ENCODE assay signal across 8 mouse cellular contexts in the genomic region with DNA sequence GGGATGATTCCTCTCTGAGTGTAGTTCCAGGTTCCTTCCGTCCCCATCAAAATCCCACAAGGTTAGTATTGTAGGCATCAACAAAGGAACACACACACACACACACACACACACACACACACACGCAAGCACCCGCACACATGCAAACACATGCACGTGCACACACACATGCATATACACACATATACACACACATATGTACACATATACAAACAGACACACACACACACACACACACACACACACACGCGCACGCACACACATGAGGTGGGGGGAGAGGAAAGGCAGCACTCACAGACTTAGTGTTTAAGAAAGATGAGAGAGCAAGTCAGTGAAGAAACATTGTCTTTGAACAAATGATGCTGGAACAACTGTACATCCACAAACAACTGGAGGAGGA. TPM values are rescaled to one million over a fixed set of nuclear protein-coding genes. Genes with fewer than 3 reads are reported as not detected.
A peak's percentile ranks its signal among the peaks of the same experiment; 100 is the strongest.
DNase-seq lines count a peak whose midpoint lies in the region; ATAC-seq lines count a peak whose summit lies in the region.

No protein-coding gene starts in this region.

- peak; percentile 5 for DNase-seq in embryonic facial prominence, embryonic 11.5 days (ENCODE audit: low spot score)
- DNase-seq in hindbrain, embryonic 10.5 days (ENCODE audit: low spot score) = peak; percentile 12
- no peak for DNase-seq in urinary bladder, postnatal 4 days (ENCODE audit: low spot score in 2 of 2)
- DNase-seq in cerebellum, adult 9-10 months = no peak
- no peak for DNase-seq in ovary, postnatal 10 days (ENCODE audit: low spot score)

- H3K4me3 ChIP-seq in heart, embryonic 15.5 days = peak overlapping the region; percentile 70; the same call in 1 of the 2 replicates
- H3K4me3 ChIP-seq in heart, embryonic 12.5 days = no peak overlapping the region
- no peak overlapping the region for H3K4me3 ChIP-seq in embryonic facial prominence, embryonic 11.5 days (ENCODE audit: low read depth, low read length)
- H3K4me3 ChIP-seq in hindbrain, embryonic 10.5 days = peak overlapping the region; percentile 52; the same call in 1 of the 2 replicates
- H3K4me3 ChIP-seq in midbrain, embryonic 12.5 days = 0 out of 2 replicates have a peak overlapping the region, but pooled peaks have one; percentile 51

- no peak for ATAC-seq in heart, embryonic 15.5 days (replicated peaks; ENCODE audit: insufficient number of reproducible peaks, insufficient read depth, low FRiP score, low read depth)
- ATAC-seq in heart, embryonic 12.5 days (ENCODE audit: insufficient number of reproducible peaks, low FRiP score) = no peak
- ATAC-seq in embryonic facial prominence, embryonic 11.5 days (replicated peaks; ENCODE audit: insufficient number of reproducible peaks, low FRiP score, low TSS enrichment, low read depth) = no peak
- no peak for ATAC-seq in midbrain, embryonic 12.5 days (ENCODE audit: low FRiP score, low read depth)

- no peak overlapping the region for H3K9ac ChIP-seq in heart, embryonic 15.5 days
- no peak overlapping the region for H3K9ac ChIP-seq in heart, embryonic 12.5 days
- H3K9ac ChIP-seq in embryonic facial prominence, embryonic 11.5 days (replicated peaks; ENCODE audit: low read length) = no peak overlapping the region; the same call in 1 of the 2 replicates
- H3K9ac ChIP-seq in midbrain, embryonic 12.5 days (replicated peaks) = no peak overlapping the region; the same call in 1 of the 2 replicates

- no peak overlapping the region for H3K27ac ChIP-seq in heart, embryonic 15.5 days
- H3K27ac ChIP-seq in heart, embryonic 12.5 days (ENCODE audit: poor library complexity, severe bottlenecking) = no peak overlapping the region
- H3K27ac ChIP-seq in embryonic facial prominence, embryonic 11.5 days (replicated peaks; ENCODE audit: low read depth, low read length) = no peak overlapping the region
- peak overlapping the region; percentile 87 for H3K27ac ChIP-seq in hindbrain, embryonic 10.5 days
- H3K27ac ChIP-seq in midbrain, embryonic 12.5 days (replicated peaks) = no peak overlapping the region

- no peaks in the 10 kb centered on the region for H3K27me3 ChIP-seq in heart, embryonic 15.5 days
- H3K27me3 ChIP-seq in heart, embryonic 12.5 days (replicated peaks) = no peaks in the 10 kb centered on the region
- H3K27me3 ChIP-seq in embryonic facial prominence, embryonic 11.5 days (ENCODE audit: control insufficient read depth, insufficient read depth, low read length) = no peaks in the 10 kb centered on the region
- no peaks in the 10 kb centered on the region for H3K27me3 ChIP-seq in hindbrain, embryonic 10.5 days (ENCODE audit: insufficient read depth, poor library complexity, severe bottlenecking)
- H3K27me3 ChIP-seq in midbrain, embryonic 12.5 days = no peaks in the 10 kb centered on the region

- H3K4me1 ChIP-seq in heart, embryonic 15.5 days (replicated peaks) = peaks cover 7% of the 10 kb centered on the region
- no peaks in the 10 kb centered on the region for H3K4me1 ChIP-seq in heart, embryonic 12.5 days (replicated peaks)
- H3K4me1 ChIP-seq in embryonic facial prominence, embryonic 11.5 days (ENCODE audit: control insufficient read depth, insufficient read depth, low read length) = no peaks in the 10 kb centered on the region
- peaks cover 19% of the 10 kb centered on the region; the same call in 1 of the 2 replicates for H3K4me1 ChIP-seq in hindbrain, embryonic 10.5 days (replicated peaks)
- peaks cover 12% of the 10 kb centered on the region for H3K4me1 ChIP-seq in midbrain, embryonic 12.5 days

- 86% methylated on average over 7 of the region's 7 CpGs for WGBS in heart, embryonic 15.5 days
- WGBS in heart, embryonic 12.5 days = 86% methylated on average over 7 of the region's 7 CpGs
- 88% methylated on average over 7 of the region's 7 CpGs for WGBS in embryonic facial prominence, embryonic 11.5 days
- 86% methylated on average over 7 of the region's 7 CpGs for WGBS in hindbrain, embryonic 10.5 days
- WGBS in midbrain, embryonic 12.5 days = 82% methylated on average over 7 of the region's 7 CpGs

- H3K4me2 ChIP-seq in heart, embryonic 15.5 days = peak overlapping the region; percentile 87
- H3K4me2 ChIP-seq in heart, embryonic 12.5 days = no peak overlapping the region; the same call in 1 of the 2 replicates
- H3K4me2 ChIP-seq in embryonic facial prominence, embryonic 11.5 days (ENCODE audit: low read depth, low read length) = no peak overlapping the region
- H3K4me2 ChIP-seq in midbrain, embryonic 12.5 days (replicated peaks) = peak overlapping the region; percentile 72

- no peaks in the 10 kb centered on the region for H3K36me3 ChIP-seq in heart, embryonic 15.5 days
- H3K36me3 ChIP-seq in heart, embryonic 12.5 days = no peaks in the 10 kb centered on the region
- no peaks in the 10 kb centered on the region for H3K36me3 ChIP-seq in embryonic facial prominence, embryonic 11.5 days (replicated peaks; ENCODE audit: control insufficient read depth, insufficient read depth, low read depth, low read length)
- H3K36me3 ChIP-seq in hindbrain, embryonic 10.5 days = no peaks in the 10 kb centered on the region
- H3K36me3 ChIP-seq in midbrain, embryonic 12.5 days = no peaks in the 10 kb centered on the region

- H3K9me3 ChIP-seq in heart, embryonic 15.5 days (replicated peaks) = no peaks in the 10 kb centered on the region
- H3K9me3 ChIP-seq in heart, embryonic 12.5 days (replicated peaks) = peaks cover 11% of the 10 kb centered on the region
- H3K9me3 ChIP-seq in embryonic facial prominence, embryonic 11.5 days (replicated peaks; ENCODE audit: control insufficient read depth, low read length) = no peaks in the 10 kb centered on the region
- H3K9me3 ChIP-seq in hindbrain, embryonic 10.5 days = peaks cover 7% of the 10 kb centered on the region
- H3K9me3 ChIP-seq in midbrain, embryonic 12.5 days = 0 out of 2 replicates have a peak, but pooled peaks cover 2% of the 10 kb centered on the region

RNA-seq across cellular contexts. Expression of a gene that starts 23.9 kb away (rescaled TPM):
- polyA plus RNA-seq in heart, embryonic 15.5 days (2015; fragmentation: Nextera tagmentation; extraction: Ambion mirVana) = 19.6 and 20.9 TPM in 2 replicates
- polyA plus RNA-seq in heart, embryonic 12.5 days (2016; fragmentation: Nextera tagmentation; extraction: Ambion mirVana) = 29.3 and 32.9 TPM in 2 replicates
- polyA plus RNA-seq in embryonic facial prominence, embryonic 11.5 days (2014; fragmentation: Nextera tagmentation; extraction: Ambion mirVana) = 28.4 and 30.8 TPM in 2 replicates
- 30.6 and 37.1 TPM in 2 replicates for polyA plus RNA-seq in hindbrain, embryonic 10.5 days (2016; fragmentation: Nextera tagmentation; extraction: Ambion mirVana)
- polyA plus RNA-seq in midbrain, embryonic 12.5 days (2016; fragmentation: Nextera tagmentation; extraction: Ambion mirVana) = 61.3 and 65.9 TPM in 2 replicates

RNA-seq across cellular contexts. Expression of a gene that starts 35.3 kb away (rescaled TPM):
- 15.9 and 26.6 TPM in 2 replicates for polyA plus RNA-seq in heart, embryonic 15.5 days (2015; fragmentation: Nextera tagmentation; extraction: Ambion mirVana)
- 25.7 and 26.7 TPM in 2 replicates for polyA plus RNA-seq in heart, embryonic 12.5 days (2016; fragmentation: Nextera tagmentation; extraction: Ambion mirVana)
- polyA plus RNA-seq in embryonic facial prominence, embryonic 11.5 days (2014; fragmentation: Nextera tagmentation; extraction: Ambion mirVana) = 37.9 and 39.0 TPM in 2 replicates
- polyA plus RNA-seq in hindbrain, embryonic 10.5 days (2016; fragmentation: Nextera tagmentation; extraction: Ambion mirVana) = 45.7 and 46.9 TPM in 2 replicates
- polyA plus RNA-seq in midbrain, embryonic 12.5 days (2016; fragmentation: Nextera tagmentation; extraction: Ambion mirVana) = 31.9 and 35.1 TPM in 2 replicates

RNA-seq across cellular contexts. Expression of a gene that starts 57.0 kb away (rescaled TPM):
- polyA plus RNA-seq in heart, embryonic 15.5 days (2015; fragmentation: Nextera tagmentation; extraction: Ambion mirVana) = 3.0 and 4.3 TPM in 2 replicates
- polyA plus RNA-seq in heart, embryonic 12.5 days (2016; fragmentation: Nextera tagmentation; extraction: Ambion mirVana) = 3.3 and 4.2 TPM in 2 replicates
- polyA plus RNA-seq in embryonic facial prominence, embryonic 11.5 days (2014; fragmentation: Nextera tagmentation; extraction: Ambion mirVana) = 5.2 and 5.3 TPM in 2 replicates
- polyA plus RNA-seq in hindbrain, embryonic 10.5 days (2016; fragmentation: Nextera tagmentation; extraction: Ambion mirVana) = 3.1 and 3.5 TPM in 2 replicates
- 3.0 and 3.2 TPM in 2 replicates for polyA plus RNA-seq in midbrain, embryonic 12.5 days (2016; fragmentation: Nextera tagmentation; extraction: Ambion mirVana)

Comparison
In these comparisons a context has a peak if more than half of its experiments do, and no peak if none do; other contexts are left out.
1. H3K4me2 ChIP-seq: peak in heart, embryonic 15.5 days (single experiment) and midbrain, embryonic 12.5 days (single experiment); none in heart, embryonic 12.5 days (single experiment) and embryonic facial prominence, embryonic 11.5 days (single experiment).
2. H3K4me3 ChIP-seq: peak in heart, embryonic 15.5 days (single experiment), hindbrain, embryonic 10.5 days (single experiment) and midbrain, embryonic 12.5 days (single experiment); none in heart, embryonic 12.5 days (single experiment) and embryonic facial prominence, embryonic 11.5 days (single experiment).
3. DNase-seq: peak in embryonic facial prominence, embryonic 11.5 days (single experiment) and hindbrain, embryonic 10.5 days (single experiment); none in urinary bladder, postnatal 4 days (0 of 2), cerebellum, adult 9-10 months (single experiment) and ovary, postnatal 10 days (single experiment).